Mouse (Mus musculus): ENCODE measurements around the gene Akap7. TPM values are rescaled to one million over a fixed set of nuclear protein-coding genes. Genes with fewer than 3 reads are reported as not detected.
A peak's percentile ranks its signal among the peaks of the same experiment; 100 is the strongest.

Akap7 gene
- polyA plus RNA-seq, 1 experiment from 2014 or later, result 18.5 TPM

DNA sequence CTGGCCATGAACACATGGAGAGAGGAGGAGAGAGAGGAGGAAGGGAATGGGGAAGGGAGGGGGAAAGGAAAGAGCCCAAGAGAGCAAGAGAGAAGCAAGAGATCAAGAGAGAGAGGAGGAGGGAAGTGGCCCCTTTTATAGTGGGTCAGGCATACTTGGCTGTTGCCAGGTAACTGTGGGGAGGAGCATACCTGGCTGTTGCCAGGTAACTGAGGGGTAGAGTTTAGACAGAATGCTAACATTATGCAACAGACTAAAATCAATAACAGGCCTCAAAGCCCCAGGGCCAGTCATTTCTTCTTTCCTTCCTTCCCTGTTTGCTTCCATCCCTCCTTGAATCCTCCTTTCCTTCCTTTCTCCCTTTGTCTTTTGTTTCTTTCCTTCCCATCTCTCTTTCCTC is 10.0 kb upstream of the Akap7 start:
- no peak overlapping the region for H3K27ac ChIP-seq
- peaks cover 14% of the 10 kb centered on the region for H3K4me1 ChIP-seq
- no peak for DNase-seq (ENCODE audit: low spot score)
- no peaks in the 10 kb centered on the region for H3K9me3 ChIP-seq (replicated peaks)
- no peak overlapping the region for H3K4me3 ChIP-seq
- 0 out of 2 replicates have a peak, but pooled peaks cover 2% of the 10 kb centered on the region for H3K27me3 ChIP-seq (ENCODE audit: low read depth, poor library complexity, severe bottlenecking)
- H3K36me3 ChIP-seq, result no peaks in the 10 kb centered on the region

DNA sequence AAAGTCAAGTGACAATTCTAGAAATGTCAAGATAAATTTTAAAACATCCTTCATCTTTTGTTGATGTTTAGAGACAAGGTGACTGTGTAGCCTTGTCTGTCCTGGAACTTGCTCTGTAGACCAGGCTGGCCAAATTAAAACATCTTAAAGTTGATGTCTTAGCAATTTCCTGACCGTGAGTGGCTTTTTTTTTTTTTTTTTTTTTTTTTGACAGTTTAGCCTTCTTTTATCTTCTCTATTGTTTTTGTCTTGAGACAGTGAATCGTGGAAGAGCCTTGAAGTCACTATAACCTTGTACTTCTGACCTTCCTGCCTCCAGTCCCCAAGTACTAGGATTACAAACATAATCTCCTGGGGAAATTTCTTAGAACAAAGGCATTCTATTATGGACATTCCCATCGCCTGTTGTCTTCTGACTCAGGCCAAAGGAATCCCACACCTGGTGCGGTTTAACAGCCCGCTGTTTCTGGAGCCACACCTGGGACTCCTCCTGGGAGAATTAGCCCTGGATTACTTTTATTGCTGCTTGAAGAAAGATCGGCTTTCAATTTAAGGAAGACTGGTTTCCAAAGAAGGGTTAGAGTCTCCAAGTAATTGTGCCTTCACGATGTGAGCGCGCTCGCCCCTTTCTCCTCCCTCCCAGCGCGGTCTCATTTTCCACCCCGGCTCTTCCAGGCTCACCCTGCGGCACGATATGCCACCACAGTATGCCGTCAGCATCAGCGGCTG is 6.3 kb upstream of the Akap7 start:
- 0 out of 2 replicates have a peak, but pooled peaks cover 4% of the 10 kb centered on the region for H3K27me3 ChIP-seq (ENCODE audit: low read depth, poor library complexity, severe bottlenecking)
- H3K4me1 ChIP-seq, result peaks cover 14% of the 10 kb centered on the region
- WGBS, result 8% methylated on average over 17 of the region's 17 CpGs
- no peaks in the 10 kb centered on the region for H3K9me3 ChIP-seq (replicated peaks)
- DNase-seq (ENCODE audit: low spot score), result peak; percentile 45
- no peak overlapping the region for H3K27ac ChIP-seq
- H3K4me3 ChIP-seq, result peak overlapping the region; percentile 14; the same call in 1 of the 2 replicates
- no peaks in the 10 kb centered on the region for H3K36me3 ChIP-seq

- no peak overlapping the region for H3K27ac ChIP-seq
- no peak for DNase-seq (ENCODE audit: low spot score)
- peaks cover 14% of the 10 kb centered on the region for H3K4me1 ChIP-seq
- 0 out of 2 replicates have a peak, but pooled peaks cover 4% of the 10 kb centered on the region for H3K27me3 ChIP-seq (ENCODE audit: low read depth, poor library complexity, severe bottlenecking)
- WGBS, result 80% methylated on average over 9 of the region's 9 CpGs
- H3K9me3 ChIP-seq (replicated peaks), result no peaks in the 10 kb centered on the region
- no peak overlapping the region for H3K4me3 ChIP-seq
- H3K36me3 ChIP-seq, result no peaks in the 10 kb centered on the region
Observed at GRCm38 (mm10) chr10:25311554-25312212, 4.0 kb upstream of the Akap7 start.

DNA sequence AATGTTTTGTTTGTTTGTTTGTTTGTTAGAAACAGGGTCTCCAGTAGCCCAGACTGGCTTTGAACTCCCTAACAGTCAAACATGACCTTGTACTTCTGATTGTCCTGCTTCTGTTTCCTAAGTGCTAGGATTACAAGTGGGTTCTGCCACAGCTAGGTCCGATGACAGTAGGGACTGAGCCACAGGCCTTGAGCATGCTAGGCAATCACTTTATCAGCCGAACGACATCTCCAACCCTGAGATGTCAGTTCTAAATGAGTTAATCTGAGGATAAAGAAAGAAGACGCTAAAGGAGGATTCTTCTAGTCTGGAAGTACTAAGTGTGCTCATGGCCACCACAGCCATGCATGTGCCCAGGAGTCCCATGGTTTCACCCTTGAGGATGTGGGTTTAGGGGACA is 3.1 kb upstream of the Akap7 start:
- WGBS, result 85% methylated on average over 4 of the region's 4 CpGs
- Histone ChIP-seq H3K9me3 (replicated peaks) (no peaks in the 10 kb centered on the region), H3K4me1 (peaks cover 14% of the 10 kb centered on the region), H3K4me3 (no peak overlapping the region), H3K27ac (no peak overlapping the region), H3K27me3 (ENCODE audit: low read depth, poor library complexity, severe bottlenecking) (0 out of 2 replicates have a peak, but pooled peaks cover 4% of the 10 kb centered on the region), H3K36me3 (no peaks in the 10 kb centered on the region)
- no peak for DNase-seq (ENCODE audit: low spot score)

DNA sequence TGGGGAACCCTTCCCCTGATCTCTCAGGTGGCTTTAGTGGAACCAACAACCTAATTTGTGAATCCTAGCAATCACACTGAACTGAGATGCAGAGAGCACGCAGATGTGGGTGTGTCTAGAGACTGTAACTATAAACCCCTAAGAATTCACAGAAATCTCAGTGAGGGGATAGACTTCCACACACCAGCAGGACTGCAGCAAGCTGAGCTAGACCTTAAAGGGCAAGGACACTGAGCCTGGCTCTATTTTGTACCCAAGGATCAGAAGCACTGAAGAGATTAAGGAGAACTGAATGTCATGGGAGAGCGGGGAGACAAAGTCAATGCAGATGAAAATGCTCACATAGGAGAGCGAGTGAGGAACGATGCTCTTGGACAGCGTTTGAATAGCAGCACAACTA is 2.3 kb upstream of the Akap7 start:
- Histone ChIP-seq H3K27ac (no peak overlapping the region), H3K27me3 (ENCODE audit: low read depth, poor library complexity, severe bottlenecking) (0 out of 2 replicates have a peak, but pooled peaks cover 4% of the 10 kb centered on the region), H3K9me3 (replicated peaks) (no peaks in the 10 kb centered on the region), H3K4me1 (peaks cover 14% of the 10 kb centered on the region), H3K4me3 (no peak overlapping the region), H3K36me3 (no peaks in the 10 kb centered on the region)
- WGBS, result 93% methylated on average over 5 of the region's 5 CpGs
- no peak for DNase-seq (ENCODE audit: low spot score)

- Histone ChIP-seq H3K4me3 (no peak overlapping the region), H3K36me3 (no peaks in the 10 kb centered on the region), H3K9me3 (replicated peaks) (no peaks in the 10 kb centered on the region), H3K4me1 (peaks cover 7% of the 10 kb centered on the region; the same call in 1 of the 2 replicates), H3K27me3 (ENCODE audit: low read depth, poor library complexity, severe bottlenecking) (no peaks in the 10 kb centered on the region), H3K27ac (no peak overlapping the region)
- WGBS, result 72% methylated on average over 6 of the region's 6 CpGs
- DNase-seq (ENCODE audit: low spot score), result no peak
Observed at GRCm38 (mm10) chr10:25305146-25305545, 2.5 kb downstream of the Akap7 start.

DNA sequence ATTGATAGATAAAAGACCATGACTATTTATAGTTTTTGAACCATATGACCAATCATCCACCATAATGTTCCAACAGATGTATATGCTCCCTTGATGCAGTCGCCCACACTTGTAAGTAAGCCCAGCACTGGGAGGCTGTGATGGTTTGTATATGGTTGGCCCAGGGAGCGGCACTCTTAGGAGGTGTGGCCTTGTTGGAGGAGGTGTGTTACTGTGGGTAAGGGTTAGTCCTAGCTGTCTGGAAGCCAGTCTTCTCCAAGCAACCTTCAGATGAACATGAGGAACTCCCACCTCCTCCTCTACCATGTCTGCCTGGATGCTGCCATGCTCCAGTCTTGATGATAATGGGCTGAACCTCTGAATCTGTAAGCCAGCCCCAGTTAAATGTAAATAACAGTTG is 3.1 kb downstream of the Akap7 start:
- no peaks in the 10 kb centered on the region for H3K27me3 ChIP-seq (ENCODE audit: low read depth, poor library complexity, severe bottlenecking)
- H3K27ac ChIP-seq, result no peak overlapping the region
- no peaks in the 10 kb centered on the region for H3K36me3 ChIP-seq
- no peaks in the 10 kb centered on the region for H3K9me3 ChIP-seq (replicated peaks)
- peaks cover 8% of the 10 kb centered on the region; the same call in 1 of the 2 replicates for H3K4me1 ChIP-seq
- no peak for DNase-seq (ENCODE audit: low spot score)
- WGBS, result 96% methylated on average over 2 of the region's 2 CpGs
- no peak overlapping the region for H3K4me3 ChIP-seq

DNA sequence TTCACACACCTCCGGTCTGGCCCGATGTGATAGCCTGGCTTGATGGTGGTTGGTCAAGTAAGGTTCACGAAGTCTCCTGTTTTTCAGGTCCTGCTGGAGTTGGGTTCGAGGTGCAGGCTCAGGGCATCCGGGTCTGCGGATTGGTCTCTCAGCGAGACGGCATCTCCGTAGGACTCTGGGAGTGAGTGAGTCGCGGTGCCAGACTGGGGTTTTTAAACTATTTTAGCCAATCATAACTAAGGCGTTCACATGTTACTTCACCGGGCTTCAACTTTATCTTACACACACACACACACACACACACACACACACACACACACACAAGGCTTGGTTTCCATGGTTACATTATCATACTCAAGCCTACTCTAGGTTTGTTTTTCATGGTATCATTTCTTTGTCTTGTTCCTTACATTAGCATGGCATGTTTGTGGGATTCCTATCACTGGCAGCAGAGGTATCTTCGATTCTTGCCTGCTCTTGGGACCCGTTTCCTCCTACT is 8.6 kb downstream of the Akap7 start:
- DNase-seq (ENCODE audit: low spot score), result no peak
- Histone ChIP-seq H3K36me3 (no peaks in the 10 kb centered on the region), H3K27me3 (ENCODE audit: low read depth, poor library complexity, severe bottlenecking) (no peaks in the 10 kb centered on the region), H3K4me3 (no peak overlapping the region), H3K27ac (no peak overlapping the region; the same call in 1 of the 2 replicates), H3K4me1 (peaks cover 21% of the 10 kb centered on the region), H3K9me3 (replicated peaks) (no peaks in the 10 kb centered on the region)
- 96% methylated on average over 15 of the region's 15 CpGs for WGBS

- H3K4me1 ChIP-seq, result peaks cover 21% of the 10 kb centered on the region
- H3K27me3 ChIP-seq (ENCODE audit: low read depth, poor library complexity, severe bottlenecking), result no peaks in the 10 kb centered on the region
- whole genome bisulfite sequencing, result 91% methylated on average over 4 of the region's 4 CpGs
- no peak overlapping the region for H3K4me3 ChIP-seq
- DNase-seq (ENCODE audit: low spot score), result no peak
- no peaks in the 10 kb centered on the region for H3K36me3 ChIP-seq
- peak overlapping the region; percentile 96 for H3K27ac ChIP-seq
- H3K9me3 ChIP-seq (replicated peaks), result no peaks in the 10 kb centered on the region
Observed at GRCm38 (mm10) chr10:25298264-25298671, 9.4 kb downstream of the Akap7 start.

DNA sequence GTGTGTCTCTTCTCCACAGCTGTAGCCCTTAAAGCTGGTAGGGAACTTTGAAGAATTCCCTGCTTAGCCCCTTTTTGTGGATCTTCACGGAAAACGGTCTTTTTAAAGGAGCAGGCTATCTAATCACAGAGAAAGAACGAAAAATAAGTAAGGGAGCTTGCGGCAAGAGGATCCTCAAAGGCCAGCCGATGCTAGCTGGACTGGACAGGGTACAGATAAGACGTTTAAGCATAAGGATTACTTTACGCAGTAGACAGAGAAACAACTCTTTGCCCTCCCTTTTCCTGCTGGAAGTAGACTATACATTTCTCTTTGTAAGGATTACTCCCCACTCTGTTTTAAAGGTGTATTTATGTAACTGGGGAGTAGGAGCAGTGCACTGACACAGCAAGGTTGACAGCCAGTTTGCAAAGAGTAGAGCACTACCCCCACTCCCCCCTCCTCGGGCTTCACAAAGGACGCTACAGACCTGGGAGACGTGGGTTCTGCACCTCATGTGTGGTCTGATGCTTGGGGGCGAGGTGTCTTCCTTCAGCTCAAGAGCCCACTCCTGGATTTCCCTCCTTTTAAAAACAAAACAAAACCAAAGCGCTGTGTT is 9.9 kb downstream of the Akap7 start:
- Histone ChIP-seq H3K36me3 (no peaks in the 10 kb centered on the region), H3K27me3 (ENCODE audit: low read depth, poor library complexity, severe bottlenecking) (no peaks in the 10 kb centered on the region), H3K27ac (peak overlapping the region; percentile 96), H3K9me3 (replicated peaks) (no peaks in the 10 kb centered on the region), H3K4me1 (peaks cover 21% of the 10 kb centered on the region), H3K4me3 (peak overlapping the region; percentile 78)
- WGBS, result 51% methylated on average over 12 of the region's 12 CpGs
- no peak for DNase-seq (ENCODE audit: low spot score)

DNA sequence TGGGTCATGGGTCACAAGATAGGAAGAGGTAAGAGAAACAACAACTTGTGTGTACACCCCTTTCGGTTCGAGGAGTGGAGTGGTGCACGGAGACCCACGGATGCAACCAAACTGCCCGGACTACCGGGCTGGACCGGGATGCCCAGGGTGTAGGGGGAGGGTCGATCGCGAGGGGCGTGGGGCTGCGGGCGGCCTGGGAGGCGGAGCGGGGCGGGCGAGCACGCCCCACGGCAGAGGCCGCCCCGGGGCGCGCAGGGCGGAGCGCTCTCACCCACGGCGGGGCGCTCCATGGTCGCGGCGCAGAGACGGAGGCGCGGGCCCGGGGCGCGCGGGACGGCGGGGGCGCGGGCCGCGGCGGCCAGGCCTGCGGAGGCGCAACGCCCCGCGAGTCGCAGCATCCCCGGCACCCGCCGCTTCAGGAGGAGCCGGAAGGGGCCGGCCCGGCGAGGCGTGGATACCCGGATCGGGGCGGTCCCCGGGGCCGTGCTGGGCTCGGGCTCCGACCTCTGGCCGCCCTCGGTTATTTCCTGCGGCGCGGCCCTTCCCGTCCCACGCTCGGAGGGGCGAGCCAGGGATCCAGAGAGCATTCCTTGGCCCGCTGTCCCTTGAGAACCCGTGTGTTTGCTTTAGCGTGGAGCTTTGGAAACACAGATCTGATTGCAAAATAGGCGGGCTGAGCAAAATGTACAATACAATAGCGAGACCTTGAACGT is 10.9 kb downstream of the Akap7 start:
- Histone ChIP-seq H3K27me3 (ENCODE audit: low read depth, poor library complexity, severe bottlenecking) (no peaks in the 10 kb centered on the region), H3K9me3 (replicated peaks) (no peaks in the 10 kb centered on the region), H3K27ac (peak overlapping the region; percentile 96), H3K36me3 (no peaks in the 10 kb centered on the region), H3K4me3 (peak overlapping the region; percentile 78), H3K4me1 (peaks cover 21% of the 10 kb centered on the region)
- peak; percentile 89 for DNase-seq (ENCODE audit: low spot score)
- WGBS, result 3% methylated on average over 80 of the region's 81 CpGs

- H3K27me3 ChIP-seq (ENCODE audit: low read depth, poor library complexity, severe bottlenecking), result no peaks in the 10 kb centered on the region
- H3K4me3 ChIP-seq, result peak overlapping the region; percentile 78
- WGBS, result 48% methylated on average over 8 of the region's 8 CpGs
- H3K36me3 ChIP-seq, result no peaks in the 10 kb centered on the region
- DNase-seq (ENCODE audit: low spot score), result no peak
- H3K9me3 ChIP-seq (replicated peaks), result no peaks in the 10 kb centered on the region
- H3K27ac ChIP-seq, result peak overlapping the region; percentile 96
- H3K4me1 ChIP-seq, result peaks cover 21% of the 10 kb centered on the region
Observed at GRCm38 (mm10) chr10:25296286-25296656, 11.4 kb downstream of the Akap7 start.

Measured in limb, embryonic 10.5 days (tissue).